Mouse (Mus musculus): ENCODE data around the gene Gm20431. TPM values are rescaled to one million over a fixed set of nuclear protein-coding genes. Genes with fewer than 3 reads are reported as not detected.

Gm20431 gene
- polyA plus RNA-seq, 1 experiment from 2014 or later: 8.8 TPM

- no peak overlapping the region for H3K4me3 ChIP-seq (ENCODE audit: low read depth, low read length)
- TF ChIP-seq CTCF (IDR thresholded peaks at IDR 0.05; ENCODE audit: low read depth): peak; percentile 77
- WGBS: 65% methylated on average over 5 of the region's 5 CpGs
Measured at GRCm38 (mm10) chr2:167680657-167681056, 19.4 kb upstream of the Gm20431 start.

GRCm38 (mm10) chr2:167679902-167680430 is 18.7 kb upstream of the Gm20431 start:
- ATAC-seq: peak; percentile 68
- Histone ChIP-seq H3K9ac (ENCODE audit: low read depth, low read length) (no peak overlapping the region), H3K36me3 (ENCODE audit: control insufficient read depth, insufficient read depth) (no peaks in the 10 kb centered on the region), H3K4me1 (replicated peaks; ENCODE audit: control insufficient read depth, insufficient read depth, low read length) (no peaks in the 10 kb centered on the region), H3K27ac (ENCODE audit: low read depth, low read length) (no peak overlapping the region), H3K4me3 (ENCODE audit: low read depth, low read length) (no peak overlapping the region), H3K4me2 (replicated peaks; ENCODE audit: low read depth) (no peak overlapping the region), H3K9me3 (ENCODE audit: control insufficient read depth) (no peaks in the 10 kb centered on the region), H3K27me3 (replicated peaks; ENCODE audit: control insufficient read depth, insufficient read depth, low read length) (no peaks in the 10 kb centered on the region)
- TF ChIP-seq CTCF (IDR thresholded peaks at IDR 0.05; ENCODE audit: low read depth): peak; percentile 99
- WGBS: 3% methylated on average over 13 of the region's 13 CpGs

More at GRCm38 (mm10) chr2:167680657-167681056, 19.4 kb upstream of the Gm20431 start:
- H3K4me1 ChIP-seq (replicated peaks; ENCODE audit: control insufficient read depth, insufficient read depth, low read length): no peaks in the 10 kb centered on the region
- no peaks in the 10 kb centered on the region for H3K36me3 ChIP-seq (ENCODE audit: control insufficient read depth, insufficient read depth)
- no peak overlapping the region for H3K27ac ChIP-seq (ENCODE audit: low read depth, low read length)
- no peak overlapping the region for H3K4me2 ChIP-seq (replicated peaks; ENCODE audit: low read depth)
- ATAC-seq: no peak
- H3K27me3 ChIP-seq (replicated peaks; ENCODE audit: control insufficient read depth, insufficient read depth, low read length): no peaks in the 10 kb centered on the region
- no peak overlapping the region for H3K9ac ChIP-seq (ENCODE audit: low read depth, low read length)
- no peaks in the 10 kb centered on the region for H3K9me3 ChIP-seq (ENCODE audit: control insufficient read depth)

GRCm38 (mm10) chr2:167678600-167678999 is 17.3 kb upstream of the Gm20431 start:
- Histone ChIP-seq H3K27ac (ENCODE audit: low read depth, low read length) (no peak overlapping the region), H3K27me3 (replicated peaks; ENCODE audit: control insufficient read depth, insufficient read depth, low read length) (no peaks in the 10 kb centered on the region), H3K4me3 (ENCODE audit: low read depth, low read length) (no peak overlapping the region), H3K4me2 (replicated peaks; ENCODE audit: low read depth) (no peak overlapping the region), H3K9ac (ENCODE audit: low read depth, low read length) (no peak overlapping the region), H3K4me1 (replicated peaks; ENCODE audit: control insufficient read depth, insufficient read depth, low read length) (no peaks in the 10 kb centered on the region), H3K9me3 (ENCODE audit: control insufficient read depth) (no peaks in the 10 kb centered on the region), H3K36me3 (ENCODE audit: control insufficient read depth, insufficient read depth) (no peaks in the 10 kb centered on the region)
- ATAC-seq: no peak
- 55% methylated on average over 5 of the region's 5 CpGs for WGBS
- TF ChIP-seq CTCF (IDR thresholded peaks at IDR 0.05; ENCODE audit: low read depth): peak; percentile 60

GRCm38 (mm10) chr2:167675120-167675909 is 14.0 kb upstream of the Gm20431 start:
- H3K4me3 ChIP-seq (ENCODE audit: low read depth, low read length): no peak overlapping the region
- TF ChIP-seq CTCF (IDR thresholded peaks at IDR 0.05; ENCODE audit: low read depth): peak; percentile 81
- no peaks in the 10 kb centered on the region for H3K36me3 ChIP-seq (ENCODE audit: control insufficient read depth, insufficient read depth)
- ATAC-seq: no peak
- no peak overlapping the region for H3K9ac ChIP-seq (ENCODE audit: low read depth, low read length)
- H3K4me2 ChIP-seq (replicated peaks; ENCODE audit: low read depth): no peak overlapping the region
- H3K27me3 ChIP-seq (replicated peaks; ENCODE audit: control insufficient read depth, insufficient read depth, low read length): no peaks in the 10 kb centered on the region
- H3K4me1 ChIP-seq (replicated peaks; ENCODE audit: control insufficient read depth, insufficient read depth, low read length): no peaks in the 10 kb centered on the region
- no peak overlapping the region for H3K27ac ChIP-seq (ENCODE audit: low read depth, low read length)
- WGBS: 40% methylated on average over 14 of the region's 14 CpGs
- no peaks in the 10 kb centered on the region for H3K9me3 ChIP-seq (ENCODE audit: control insufficient read depth)

GRCm38 (mm10) chr2:167672212-167672685 is 11.0 kb upstream of the Gm20431 start:
- Histone ChIP-seq H3K4me1 (replicated peaks; ENCODE audit: control insufficient read depth, insufficient read depth, low read length) (no peaks in the 10 kb centered on the region), H3K27ac (ENCODE audit: low read depth, low read length) (no peak overlapping the region), H3K4me3 (ENCODE audit: low read depth, low read length) (no peak overlapping the region), H3K9me3 (ENCODE audit: control insufficient read depth) (no peaks in the 10 kb centered on the region), H3K36me3 (ENCODE audit: control insufficient read depth, insufficient read depth) (no peaks in the 10 kb centered on the region), H3K9ac (ENCODE audit: low read depth, low read length) (no peak overlapping the region), H3K4me2 (replicated peaks; ENCODE audit: low read depth) (peak overlapping the region; percentile 35; the same call in 1 of the 2 replicates), H3K27me3 (replicated peaks; ENCODE audit: control insufficient read depth, insufficient read depth, low read length) (no peaks in the 10 kb centered on the region)
- TF ChIP-seq CTCF (IDR thresholded peaks at IDR 0.05; ENCODE audit: low read depth): no peak
- WGBS: 38% methylated on average over 13 of the region's 13 CpGs
- ATAC-seq: no peak

- no peaks in the 10 kb centered on the region for H3K4me1 ChIP-seq (replicated peaks; ENCODE audit: control insufficient read depth, insufficient read depth, low read length)
- no peak overlapping the region for H3K9ac ChIP-seq (ENCODE audit: low read depth, low read length)
- H3K27ac ChIP-seq (ENCODE audit: low read depth, low read length): peak overlapping the region; percentile 85
- H3K4me2 ChIP-seq (replicated peaks; ENCODE audit: low read depth): peak overlapping the region; percentile 35
- no peaks in the 10 kb centered on the region for H3K27me3 ChIP-seq (replicated peaks; ENCODE audit: control insufficient read depth, insufficient read depth, low read length)
- ATAC-seq: peak; percentile 73
- no peaks in the 10 kb centered on the region for H3K9me3 ChIP-seq (ENCODE audit: control insufficient read depth)
- no peaks in the 10 kb centered on the region for H3K36me3 ChIP-seq (ENCODE audit: control insufficient read depth, insufficient read depth)
- WGBS: 37% methylated on average over 5 of the region's 5 CpGs
- TF ChIP-seq CTCF (IDR thresholded peaks at IDR 0.05; ENCODE audit: low read depth): no peak
- H3K4me3 ChIP-seq (ENCODE audit: low read depth, low read length): no peak overlapping the region
Measured at GRCm38 (mm10) chr2:167671101-167671633, 9.9 kb upstream of the Gm20431 start.
